Mouse (Mus musculus): ENCODE results near the gene Col12a1.

Col12a1 gene

DNA sequence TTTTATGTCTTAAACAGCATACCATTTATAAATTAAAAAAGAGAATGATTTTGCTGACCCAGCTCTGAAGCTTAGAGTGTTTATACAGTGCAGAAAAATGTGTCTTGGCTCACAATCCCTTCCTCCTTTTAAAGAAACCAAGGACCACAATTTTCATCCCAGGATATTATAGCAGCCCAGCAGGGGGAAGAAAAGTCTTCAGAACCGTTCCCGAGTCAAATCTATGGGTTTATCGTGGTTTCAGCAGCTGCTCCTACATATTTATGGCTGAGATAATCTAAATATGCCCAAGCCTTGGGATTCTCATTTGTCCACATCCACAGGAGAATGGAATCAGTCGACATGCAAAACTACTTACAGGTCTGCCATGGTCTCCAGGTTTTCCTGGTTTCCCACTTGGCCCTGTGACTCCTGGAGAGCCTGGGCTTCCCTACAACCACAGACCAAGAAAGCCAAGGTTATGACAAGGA lies 110.5 kb downstream of the Col12a1 start:
- intact Hi-C loops (cut with DNase I): no loop called here

DNA sequence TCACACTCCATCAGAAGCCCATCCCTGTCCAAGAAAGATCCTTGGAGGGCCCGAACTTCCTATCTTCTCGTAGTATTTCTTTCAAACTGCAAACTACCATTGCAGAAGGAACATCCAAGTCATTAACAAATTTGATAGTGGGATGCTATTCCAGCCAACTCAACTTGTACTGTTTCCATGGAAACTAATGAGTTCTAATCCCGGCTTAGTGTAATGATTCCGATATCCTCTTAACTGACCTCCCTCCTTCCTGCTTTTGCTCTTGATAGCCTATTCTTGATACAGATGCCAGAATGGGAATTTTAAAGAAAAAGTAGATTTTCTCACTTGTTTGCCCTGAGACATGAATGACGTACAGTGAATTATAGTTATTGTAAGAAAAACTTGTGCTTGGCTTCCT lies 112.5 kb downstream of the Col12a1 start:
- intact Hi-C loops (cut with DNase I): no loop called here

DNA sequence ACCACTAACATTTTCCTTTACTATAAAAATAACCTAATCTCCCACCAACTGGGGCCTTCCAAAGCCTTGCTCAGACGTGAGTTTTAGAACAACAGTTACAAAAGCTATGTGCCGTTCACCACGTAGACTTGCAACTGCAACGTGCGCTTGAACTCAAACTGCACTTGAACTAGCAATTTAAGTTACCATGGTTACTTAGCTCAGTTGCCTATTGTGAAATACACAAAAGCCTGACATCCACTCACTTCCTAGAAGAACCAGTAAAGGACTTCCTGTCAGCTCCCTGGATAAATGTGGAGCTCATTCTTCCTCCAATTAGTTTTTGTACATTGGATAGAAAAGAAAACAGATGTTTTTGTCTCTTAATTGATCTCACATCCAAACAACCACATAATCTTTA lies 112.9 kb downstream of the Col12a1 start:
- intact Hi-C loops (cut with DNase I): no loop called here

GRCm38 (mm10) chr9:79604546-79604945 lies 114.1 kb downstream of the Col12a1 start:
- intact Hi-C loops (cut with DNase I): no loop called here

DNA sequence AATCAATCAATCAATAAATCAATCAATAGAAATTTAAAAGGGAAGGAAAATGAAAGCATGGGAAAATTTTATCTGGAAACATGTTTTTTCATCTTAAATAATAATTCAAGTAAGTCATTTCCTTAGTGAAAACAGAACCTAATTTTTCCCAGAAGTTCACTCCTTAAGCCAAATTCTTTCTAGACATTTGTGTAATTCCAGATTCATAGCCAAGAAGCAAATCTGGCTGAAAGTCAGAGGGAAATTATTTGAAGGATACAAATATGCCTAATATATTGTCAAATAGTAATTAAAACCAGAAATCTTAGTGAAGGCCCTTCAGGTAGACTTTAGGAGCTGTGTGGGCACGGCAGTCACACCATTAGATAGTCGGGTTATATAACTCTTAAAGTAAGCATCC lies 115.2 kb downstream of the Col12a1 start:
- intact Hi-C loops (cut with DNase I): no loop called here

DNA sequence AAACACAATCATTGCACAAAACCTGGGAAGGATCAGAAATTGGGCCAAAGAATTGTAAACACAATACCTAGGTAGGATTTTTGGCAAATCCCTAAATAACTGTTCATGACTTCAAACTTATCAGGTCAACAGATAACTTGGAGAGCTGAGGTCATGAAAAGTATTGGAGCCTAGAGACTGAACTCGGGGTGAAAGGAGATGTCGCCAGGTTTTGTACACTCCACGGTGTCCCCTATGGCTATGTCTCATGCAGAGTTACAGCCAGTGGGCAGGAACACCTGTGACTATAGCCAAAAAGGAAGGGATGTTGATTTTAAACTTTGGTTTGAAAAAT lies 118.4 kb downstream of the Col12a1 start:
- intact Hi-C loops (cut with DNase I): no loop called here

- intact Hi-C loops (cut with DNase I): no loop called here
These were observed 119.0 kb downstream of the Col12a1 start for GRCm38 (mm10) chr9:79599395-79600236.

DNA sequence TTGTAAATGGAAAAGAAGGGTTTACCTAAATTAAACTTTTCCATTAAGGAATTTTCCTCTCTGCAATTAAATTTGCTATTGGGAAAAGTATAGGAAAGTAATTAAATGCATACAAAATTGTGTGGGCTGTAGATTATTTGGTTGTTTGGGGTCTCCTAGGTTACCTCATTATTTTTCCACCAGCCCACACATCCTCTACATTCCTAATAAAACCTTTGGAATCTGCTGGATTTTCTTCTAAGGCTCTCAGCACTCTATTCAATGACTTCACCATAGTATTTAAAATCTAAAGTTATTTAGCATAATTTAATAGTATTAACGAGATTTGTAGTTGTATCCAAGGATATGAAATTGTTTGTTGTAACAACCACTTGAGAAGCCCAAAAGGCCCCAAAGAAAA lies 120.1 kb downstream of the Col12a1 start:
- intact Hi-C loops (cut with DNase I): no loop called here

- intact Hi-C loops (cut with DNase I): no loop called here
These were observed 132.0 kb downstream of the Col12a1 start for GRCm38 (mm10) chr9:79586415-79587195.

- intact Hi-C loops (cut with DNase I): no loop called here
These were observed 151.8 kb downstream of the Col12a1 start for GRCm38 (mm10) chr9:79566838-79567237.

DNA sequence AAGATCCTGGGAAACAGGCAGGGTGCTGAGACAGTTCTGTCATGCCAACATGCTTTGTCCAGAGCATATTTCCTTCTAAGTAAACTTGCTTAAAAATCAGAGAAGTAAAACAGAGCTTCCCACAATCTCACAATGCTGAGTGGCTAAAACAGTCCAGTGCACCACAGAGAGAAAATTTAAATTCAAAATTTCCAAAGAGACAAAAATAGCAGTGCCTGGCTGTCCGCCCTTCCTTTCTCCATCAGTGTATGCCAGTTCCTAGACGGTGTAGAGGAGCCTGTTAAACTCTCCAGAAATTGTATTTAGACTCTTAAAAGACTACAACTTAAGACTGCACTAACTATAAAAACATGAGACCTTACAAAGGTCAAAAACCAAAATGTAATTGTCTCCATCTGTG lies 165.3 kb downstream of the Col12a1 start:
- intact Hi-C loops (cut with DNase I): no loop called here

Measured in adrenal gland (tissue).